Comparison of ENCODE assay signal across 8 mouse cellular contexts in genomic region chr9:44920374-44921122, GRCm38 (mm10). TPM values are rescaled to one million over a fixed set of nuclear protein-coding genes. Genes with fewer than 3 reads are reported as not detected.
DNase-seq lines count a peak whose midpoint lies in the region; ATAC-seq and TF ChIP-seq lines count a peak whose summit lies in the region.

TSS of gene Atp5l (minus strand) at chr9:44920742.

- no peak for TF ChIP-seq CTCF in Patski (IDR thresholded peaks at IDR 0.05)

- H3K27me3 ChIP-seq in Patski, result no peaks in the 10 kb centered on the region
- no peaks in the 10 kb centered on the region for H3K27me3 ChIP-seq in hindbrain, embryonic 13.5 days

- peak; percentile 48 for ATAC-seq in Patski
- peak; percentile 90 for ATAC-seq in hindbrain, embryonic 13.5 days (ENCODE audit: low FRiP score)

- POLR2A ChIA-PET in Patski (lab: Charles Lee), result interaction anchor here (0.6 to 1.4 kb wide), 3 partner anchors 13 to 35 kb away, joined by 3 to 4 read pairs (median 3); no protein-coding TSS in a partner anchor

- peak within 1 kb of the TSS; percentile 94 for H3K27ac ChIP-seq in hindbrain, embryonic 13.5 days

- DNase-seq in Patski (ENCODE audit: low read depth, low spot score), result peak; percentile 96
- DNase-seq in cerebellum, postnatal 14 days, result peak; percentile 89 to 91
- DNase-seq in frontal cortex, postnatal 14 days (ENCODE audit: low spot score in 2 of 2), result peak; percentile 71 to 74
- DNase-seq in layer of hippocampus, postnatal 25 days (ENCODE audit: extremely low spot score in 1 of 2, low spot score in 1 of 2), result peak; percentile 77 to 80
- DNase-seq in lung, postnatal 25 days (ENCODE audit: low spot score), result peak; percentile 90
- peak; percentile 99 for DNase-seq in retina, embryonic 14.5 days (ENCODE audit: low spot score)
- DNase-seq in thymus, postnatal 4 days, result peak; percentile 86

- peak within 1 kb of the TSS; percentile 96 for H3K9ac ChIP-seq in hindbrain, embryonic 13.5 days

- WGBS in hindbrain, embryonic 13.5 days, result under 1% methylated on average over 47 of the region's 48 CpGs

- 0 out of 2 replicates have a peak, but pooled peaks cover 4% of the 10 kb centered on the region for H3K36me3 ChIP-seq in hindbrain, embryonic 13.5 days

- in situ Hi-C loops in Patski (cut with MboI; ENCODE audit: low pct_unique_long_range_greater_than_20kb), result no loop called here

- peak within 1 kb of the TSS; percentile 95 for H3K4me2 ChIP-seq in hindbrain, embryonic 13.5 days

- peaks cover 12% of the 10 kb centered on the region for H3K4me1 ChIP-seq in hindbrain, embryonic 13.5 days (replicated peaks)

- no peaks in the 10 kb centered on the region for H3K9me3 ChIP-seq in hindbrain, embryonic 13.5 days

- CTCF ChIA-PET in Patski (lab: Charles Lee), result interaction anchor here (0.7 to 1.6 kb wide), 8 partner anchors 9 to 84 kb away, joined by 3 to 4 read pairs (median 3); no protein-coding TSS in a partner anchor

- peak within 1 kb of the TSS; percentile 99 for H3K4me3 ChIP-seq in hindbrain, embryonic 13.5 days

RNA-seq across cellular contexts. Expression of gene Atp5l, which starts in this region (rescaled TPM):
- 440 TPM for polyA plus RNA-seq in Patski (2021)
- polyA plus RNA-seq in hindbrain, embryonic 13.5 days (2015; fragmentation: Nextera tagmentation; extraction: Ambion mirVana), result 795 and 863 TPM in 2 replicates
- 100 to 1,000 TPM; 300 to 376 TPM for total RNA-seq in layer of hippocampus, postnatal 25 days (2021)

Comparison
In these comparisons a context has a peak if more than half of its experiments do, and no peak if none do; other contexts are left out.
1. Peak in every context shown above with its lines: DNase-seq, ATAC-seq, H3K4me3 ChIP-seq and H3K27ac ChIP-seq.